Mouse (Mus musculus): ENCODE results near the gene Gdpd4. TPM values are rescaled to one million over a fixed set of nuclear protein-coding genes. Genes with fewer than 3 reads are reported as not detected.

Gdpd4 gene
- polyA plus RNA-seq, 1 experiment from 2014 or later: not detected

- H3K4me3 ChIP-seq: no peak overlapping the region
- no peaks in the 10 kb centered on the region for H3K4me1 ChIP-seq
- H3K27ac ChIP-seq (replicated peaks): no peak overlapping the region
- H3K9me3 ChIP-seq (replicated peaks): no peaks in the 10 kb centered on the region
- no peaks in the 10 kb centered on the region for H3K27me3 ChIP-seq (ENCODE audit: low read depth, poor library complexity, severe bottlenecking)
- no peaks in the 10 kb centered on the region for H3K36me3 ChIP-seq
- WGBS: 90% methylated on average over 9 of the region's 9 CpGs
- no peak for DNase-seq (ENCODE audit: low spot score)
Observed at GRCm38 (mm10) chr7:98048101-98048824, 128.5 kb downstream of the Gdpd4 start.

GRCm38 (mm10) chr7:98051980-98052379 lies 132.2 kb downstream of the Gdpd4 start:
- Histone ChIP-seq H3K9me3 (replicated peaks) (no peaks in the 10 kb centered on the region), H3K36me3 (0 out of 2 replicates have a peak, but pooled peaks cover 4% of the 10 kb centered on the region), H3K4me1 (no peaks in the 10 kb centered on the region), H3K4me3 (no peak overlapping the region), H3K27ac (replicated peaks) (no peak overlapping the region), H3K27me3 (ENCODE audit: low read depth, poor library complexity, severe bottlenecking) (no peaks in the 10 kb centered on the region)
- DNase-seq (ENCODE audit: low spot score): peak; percentile 63
- WGBS: 20% methylated on average over 8 of the region's 8 CpGs

GRCm38 (mm10) chr7:98054461-98054860 lies 134.7 kb downstream of the Gdpd4 start:
- no peaks in the 10 kb centered on the region for H3K4me1 ChIP-seq
- no peak overlapping the region for H3K4me3 ChIP-seq
- DNase-seq (ENCODE audit: low spot score): no peak
- no peaks in the 10 kb centered on the region for H3K9me3 ChIP-seq (replicated peaks)
- no peaks in the 10 kb centered on the region for H3K27me3 ChIP-seq (ENCODE audit: low read depth, poor library complexity, severe bottlenecking)
- no peak overlapping the region for H3K27ac ChIP-seq (replicated peaks)
- H3K36me3 ChIP-seq: 0 out of 2 replicates have a peak, but pooled peaks cover 4% of the 10 kb centered on the region
- 94% methylated on average over 9 of the region's 9 CpGs for WGBS

GRCm38 (mm10) chr7:98054942-98055341 lies 135.2 kb downstream of the Gdpd4 start:
- Histone ChIP-seq H3K27me3 (ENCODE audit: low read depth, poor library complexity, severe bottlenecking) (no peaks in the 10 kb centered on the region), H3K9me3 (replicated peaks) (no peaks in the 10 kb centered on the region), H3K4me1 (no peaks in the 10 kb centered on the region), H3K27ac (replicated peaks) (no peak overlapping the region), H3K4me3 (no peak overlapping the region), H3K36me3 (0 out of 2 replicates have a peak, but pooled peaks cover 4% of the 10 kb centered on the region)
- 93% methylated on average over 8 of the region's 8 CpGs for WGBS
- no peak for DNase-seq (ENCODE audit: low spot score)

GRCm38 (mm10) chr7:98066229-98066628 lies 146.5 kb downstream of the Gdpd4 start:
- WGBS: 90% methylated on average over 11 of the region's 11 CpGs
- no peaks in the 10 kb centered on the region for H3K9me3 ChIP-seq (replicated peaks)
- no peaks in the 10 kb centered on the region for H3K27me3 ChIP-seq (ENCODE audit: low read depth, poor library complexity, severe bottlenecking)
- H3K4me3 ChIP-seq: no peak overlapping the region
- H3K4me1 ChIP-seq: no peaks in the 10 kb centered on the region
- DNase-seq (ENCODE audit: low spot score): no peak
- H3K27ac ChIP-seq (replicated peaks): no peak overlapping the region
- peaks cover 20% of the 10 kb centered on the region for H3K36me3 ChIP-seq

GRCm38 (mm10) chr7:98071620-98072019 lies 151.9 kb downstream of the Gdpd4 start:
- DNase-seq (ENCODE audit: low spot score): peak; percentile 84
- H3K27me3 ChIP-seq (ENCODE audit: low read depth, poor library complexity, severe bottlenecking): no peaks in the 10 kb centered on the region
- no peak overlapping the region for H3K27ac ChIP-seq (replicated peaks)
- no peak overlapping the region for H3K4me3 ChIP-seq
- WGBS: 39% methylated on average over 5 of the region's 5 CpGs
- H3K36me3 ChIP-seq: peaks cover 29% of the 10 kb centered on the region
- no peaks in the 10 kb centered on the region for H3K9me3 ChIP-seq (replicated peaks)
- H3K4me1 ChIP-seq: no peaks in the 10 kb centered on the region

- no peak overlapping the region for H3K27ac ChIP-seq (replicated peaks)
- DNase-seq (ENCODE audit: low spot score): no peak
- H3K27me3 ChIP-seq (ENCODE audit: low read depth, poor library complexity, severe bottlenecking): no peaks in the 10 kb centered on the region
- WGBS: 90% methylated on average over 11 of the region's 11 CpGs
- H3K9me3 ChIP-seq (replicated peaks): no peaks in the 10 kb centered on the region
- no peak overlapping the region for H3K4me3 ChIP-seq
- peaks cover 57% of the 10 kb centered on the region for H3K36me3 ChIP-seq
- peaks cover 8% of the 10 kb centered on the region for H3K4me1 ChIP-seq
Observed at GRCm38 (mm10) chr7:98077453-98077852, 157.7 kb downstream of the Gdpd4 start.

- Histone ChIP-seq H3K9me3 (replicated peaks) (no peaks in the 10 kb centered on the region), H3K27ac (replicated peaks) (peak overlapping the region; percentile 83), H3K27me3 (ENCODE audit: low read depth, poor library complexity, severe bottlenecking) (no peaks in the 10 kb centered on the region), H3K36me3 (peaks cover 31% of the 10 kb centered on the region), H3K4me3 (no peak overlapping the region), H3K4me1 (peaks cover 37% of the 10 kb centered on the region)
- WGBS: 14% methylated on average over 5 of the region's 5 CpGs
- peak; percentile 49 for DNase-seq (ENCODE audit: low spot score)
Observed at GRCm38 (mm10) chr7:98082376-98082775, 162.6 kb downstream of the Gdpd4 start.

- Histone ChIP-seq H3K9me3 (replicated peaks) (no peaks in the 10 kb centered on the region), H3K4me1 (peaks cover 37% of the 10 kb centered on the region), H3K4me3 (no peak overlapping the region), H3K36me3 (0 out of 2 replicates have a peak, but pooled peaks cover 12% of the 10 kb centered on the region), H3K27me3 (ENCODE audit: low read depth, poor library complexity, severe bottlenecking) (no peaks in the 10 kb centered on the region), H3K27ac (replicated peaks) (peak overlapping the region; percentile 83)
- 58% methylated on average over 12 of the region's 12 CpGs for WGBS
- no peak for DNase-seq (ENCODE audit: low spot score)
Observed at GRCm38 (mm10) chr7:98084541-98085293, 165.0 kb downstream of the Gdpd4 start.

- Histone ChIP-seq H3K9me3 (replicated peaks) (no peaks in the 10 kb centered on the region), H3K27ac (replicated peaks) (peak overlapping the region; percentile 15; the same call in 1 of the 2 replicates), H3K27me3 (ENCODE audit: low read depth, poor library complexity, severe bottlenecking) (no peaks in the 10 kb centered on the region), H3K36me3 (0 out of 2 replicates have a peak, but pooled peaks cover 6% of the 10 kb centered on the region), H3K4me3 (no peak overlapping the region), H3K4me1 (peaks cover 37% of the 10 kb centered on the region)
- no peak for DNase-seq (ENCODE audit: low spot score)
- WGBS: 81% methylated on average over 7 of the region's 7 CpGs
Observed at GRCm38 (mm10) chr7:98085314-98085713, 165.6 kb downstream of the Gdpd4 start.

GRCm38 (mm10) chr7:98086346-98086745 lies 166.6 kb downstream of the Gdpd4 start:
- Histone ChIP-seq H3K27me3 (ENCODE audit: low read depth, poor library complexity, severe bottlenecking) (no peaks in the 10 kb centered on the region), H3K4me3 (no peak overlapping the region), H3K36me3 (0 out of 2 replicates have a peak, but pooled peaks cover under 1% of the 10 kb centered on the region), H3K27ac (replicated peaks) (no peak overlapping the region), H3K9me3 (replicated peaks) (no peaks in the 10 kb centered on the region), H3K4me1 (peaks cover 37% of the 10 kb centered on the region)
- DNase-seq (ENCODE audit: low spot score): no peak
- 51% methylated on average over 2 of the region's 2 CpGs for WGBS

- Histone ChIP-seq H3K36me3 (peaks cover 47% of the 10 kb centered on the region), H3K9me3 (replicated peaks) (peaks cover 10% of the 10 kb centered on the region), H3K27me3 (ENCODE audit: low read depth, poor library complexity, severe bottlenecking) (no peaks in the 10 kb centered on the region), H3K4me3 (no peak overlapping the region), H3K27ac (replicated peaks) (no peak overlapping the region), H3K4me1 (no peaks in the 10 kb centered on the region)
- DNase-seq (ENCODE audit: low spot score): no peak
- 93% methylated on average over 4 of the region's 4 CpGs for WGBS
Observed at GRCm38 (mm10) chr7:98095852-98096251, 176.1 kb downstream of the Gdpd4 start.

- Histone ChIP-seq H3K36me3 (peaks cover 37% of the 10 kb centered on the region), H3K9me3 (replicated peaks) (peaks cover 10% of the 10 kb centered on the region), H3K4me3 (no peak overlapping the region), H3K27me3 (ENCODE audit: low read depth, poor library complexity, severe bottlenecking) (no peaks in the 10 kb centered on the region), H3K27ac (replicated peaks) (no peak overlapping the region), H3K4me1 (peaks cover 7% of the 10 kb centered on the region)
- no peak for DNase-seq (ENCODE audit: low spot score)
- WGBS: 97% methylated on average over 8 of the region's 8 CpGs
Observed at GRCm38 (mm10) chr7:98097557-98097956, 177.8 kb downstream of the Gdpd4 start.

All from midbrain, embryonic 10.5 days (tissue).